Mouse (Mus musculus): ENCODE measurements around the gene Stard5. TPM values are rescaled to one million over a fixed set of nuclear protein-coding genes. Genes with fewer than 3 reads are reported as not detected.

The Stard5 gene
- total RNA-seq, 2 experiments from 2014 or later: 4.7 to 5.3 TPM

DNA sequence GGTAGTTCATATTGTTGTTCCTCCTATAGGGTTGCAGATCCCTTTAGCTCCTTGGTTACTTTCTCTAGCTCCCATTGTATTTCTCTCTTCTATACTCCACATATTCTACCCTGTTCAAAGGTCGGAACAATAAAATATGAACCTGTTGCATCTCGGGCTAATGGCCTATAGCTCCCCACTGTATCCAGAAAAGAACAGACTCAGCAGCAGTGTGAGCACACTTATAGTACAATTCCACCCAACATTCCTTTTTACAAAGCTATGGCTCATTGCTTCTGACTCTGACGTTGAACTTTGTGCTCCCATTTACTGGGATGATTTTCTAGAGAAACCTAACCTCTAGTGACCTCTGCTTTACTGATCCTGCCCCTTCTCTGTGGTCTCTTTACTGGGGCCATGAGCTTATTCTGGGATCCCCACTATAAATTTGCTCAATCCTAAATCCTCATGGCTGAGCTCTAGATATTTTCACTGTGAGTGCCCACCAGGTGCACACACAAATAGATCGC lies 34.4 kb downstream of the Stard5 start:
- DNase-seq: no peak

DNA sequence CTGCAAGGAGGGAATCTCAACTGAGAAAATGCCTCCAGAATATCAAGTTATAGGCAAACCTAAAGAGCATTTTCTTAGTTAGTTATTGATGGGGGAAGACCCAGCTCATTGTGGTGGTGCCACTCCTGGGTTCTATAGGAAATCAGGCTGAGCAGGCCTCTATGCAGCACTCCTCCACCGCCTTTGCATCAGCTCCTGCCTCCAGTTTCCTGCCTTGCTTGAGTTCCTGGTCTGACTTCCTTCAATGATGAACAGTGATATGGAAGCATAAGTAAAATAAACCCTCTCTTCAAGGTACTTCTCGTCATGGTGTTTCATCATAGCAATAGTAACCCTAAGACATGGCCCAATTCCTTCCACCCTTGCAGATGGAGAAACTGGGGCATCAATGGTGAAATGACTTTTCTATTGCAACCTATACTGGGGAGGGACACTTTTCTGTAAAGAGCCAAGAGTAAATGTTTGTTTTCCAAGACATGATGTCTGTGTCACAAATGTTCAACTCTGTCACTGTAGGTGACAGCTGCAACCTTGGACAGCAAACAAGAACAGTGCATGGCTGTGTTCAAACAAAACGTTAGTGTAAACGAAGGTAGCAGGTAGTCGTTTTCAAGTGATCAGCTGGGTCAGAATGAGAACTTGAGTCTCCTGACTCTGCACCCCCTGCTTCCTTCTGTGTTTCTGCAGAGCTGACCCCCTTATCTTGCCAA lies 36.3 kb downstream of the Stard5 start:
- DNase-seq: no peak

DNA sequence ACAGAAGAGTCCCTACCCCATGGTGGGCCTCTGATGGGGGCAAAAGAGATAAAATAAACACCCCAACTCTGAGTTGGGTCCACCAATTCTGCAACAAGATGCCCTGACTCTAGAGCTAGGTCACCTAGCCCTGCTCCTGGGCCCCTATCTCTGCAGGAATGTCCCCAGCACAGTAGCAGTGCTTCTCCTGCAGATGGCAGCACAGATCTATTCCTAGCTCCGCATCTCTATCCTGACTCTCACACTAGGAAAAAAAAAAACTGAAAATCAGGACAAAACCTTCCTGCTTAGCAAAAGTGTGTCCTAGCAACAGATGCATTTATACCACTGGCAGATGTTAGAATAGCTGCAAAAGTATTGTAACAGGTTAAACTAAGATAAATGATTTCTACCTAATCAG lies 37.0 kb downstream of the Stard5 start:
- no peak for DNase-seq

DNA sequence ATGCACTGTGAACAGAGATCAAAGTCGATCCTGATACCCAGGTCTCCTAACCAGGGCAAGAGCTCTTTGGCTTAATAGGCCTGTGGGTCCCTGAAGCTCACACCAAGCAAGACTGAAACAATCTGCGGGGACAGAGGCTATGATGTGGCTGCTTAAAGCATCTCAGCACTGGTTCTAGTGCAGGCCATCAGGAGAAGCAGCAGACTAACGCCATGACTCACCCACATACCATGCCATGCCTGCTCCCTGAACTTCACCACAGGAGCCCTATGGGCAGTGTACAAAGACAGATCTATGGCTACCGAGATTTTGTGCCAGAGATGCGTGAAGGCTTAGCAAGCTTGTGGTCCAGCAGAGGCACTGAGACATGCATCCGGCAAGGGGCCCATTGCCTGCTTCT lies 39.8 kb downstream of the Stard5 start:
- no peak for DNase-seq

DNA sequence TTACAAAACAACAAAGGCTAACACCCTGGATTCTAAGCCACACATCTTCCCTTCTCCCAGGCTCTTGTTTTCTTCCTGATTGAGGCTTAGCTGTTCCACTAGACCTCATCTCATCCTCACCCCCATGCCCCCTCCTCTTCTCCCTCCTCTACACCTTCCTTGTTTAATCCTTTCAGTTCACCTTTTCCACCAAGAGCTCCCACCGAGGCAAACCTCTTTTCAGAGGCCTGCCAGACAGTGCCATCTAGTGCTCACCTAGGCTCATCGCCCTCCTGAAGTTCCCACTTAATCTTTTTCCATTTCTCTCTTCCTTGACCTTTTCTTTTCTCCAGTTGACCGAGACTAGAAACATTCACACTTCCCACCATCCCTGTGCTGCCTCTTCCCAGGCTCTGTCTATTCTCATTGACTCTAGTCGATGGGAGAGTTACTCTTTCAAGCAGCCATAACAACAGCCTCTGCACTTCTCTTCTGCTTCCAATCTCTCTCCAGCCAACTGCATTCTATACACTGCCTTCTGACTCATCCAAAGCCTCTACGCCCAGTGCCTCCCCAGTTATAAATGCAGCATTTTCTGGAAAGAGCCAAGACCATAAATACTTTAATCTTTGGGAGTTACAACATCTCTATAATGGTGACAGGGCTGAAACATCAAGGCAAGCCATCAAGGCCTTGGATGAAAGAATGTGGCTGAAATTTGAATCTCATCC lies 43.9 kb downstream of the Stard5 start:
- DNase-seq: no peak

DNA sequence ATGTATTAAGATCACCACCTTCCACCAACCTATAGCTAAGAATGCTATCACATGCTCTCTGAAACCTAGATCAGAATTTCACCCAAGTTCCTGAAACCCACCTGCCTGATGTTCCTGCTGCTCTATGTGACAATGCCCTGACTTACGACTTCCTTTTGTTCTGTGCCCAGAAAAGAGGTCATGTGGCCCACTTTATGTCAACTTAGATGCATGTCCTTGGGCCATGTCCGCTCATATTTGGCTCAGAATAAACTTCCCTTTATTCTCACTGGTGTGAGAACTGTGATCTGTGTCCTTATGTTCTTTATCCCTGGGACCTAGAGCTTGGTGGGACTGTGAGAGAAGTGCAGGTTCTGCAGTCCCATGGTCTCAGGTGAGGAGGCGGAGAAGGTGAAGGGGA lies 45.5 kb downstream of the Stard5 start:
- DNase-seq: no peak

DNA sequence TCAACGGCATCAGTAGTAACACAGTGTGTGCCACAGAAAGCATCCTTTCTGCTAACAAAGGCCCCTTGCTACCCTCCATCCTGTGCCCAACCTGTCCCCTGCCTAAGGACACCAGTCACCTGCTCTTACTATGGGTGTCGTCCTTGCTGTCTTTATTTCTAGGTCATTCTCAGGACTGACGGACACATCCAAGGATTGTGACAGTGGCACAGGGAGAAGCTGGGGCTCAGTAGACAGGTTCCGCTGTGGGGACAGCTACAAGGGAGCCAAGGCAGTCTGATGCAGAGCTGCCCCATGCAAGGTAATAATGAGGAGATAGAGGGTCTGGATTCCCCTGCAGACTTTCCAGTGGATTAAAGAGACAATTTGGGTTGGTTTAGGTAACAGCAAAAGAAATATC lies 46.7 kb downstream of the Stard5 start:
- no peak for DNase-seq

DNA sequence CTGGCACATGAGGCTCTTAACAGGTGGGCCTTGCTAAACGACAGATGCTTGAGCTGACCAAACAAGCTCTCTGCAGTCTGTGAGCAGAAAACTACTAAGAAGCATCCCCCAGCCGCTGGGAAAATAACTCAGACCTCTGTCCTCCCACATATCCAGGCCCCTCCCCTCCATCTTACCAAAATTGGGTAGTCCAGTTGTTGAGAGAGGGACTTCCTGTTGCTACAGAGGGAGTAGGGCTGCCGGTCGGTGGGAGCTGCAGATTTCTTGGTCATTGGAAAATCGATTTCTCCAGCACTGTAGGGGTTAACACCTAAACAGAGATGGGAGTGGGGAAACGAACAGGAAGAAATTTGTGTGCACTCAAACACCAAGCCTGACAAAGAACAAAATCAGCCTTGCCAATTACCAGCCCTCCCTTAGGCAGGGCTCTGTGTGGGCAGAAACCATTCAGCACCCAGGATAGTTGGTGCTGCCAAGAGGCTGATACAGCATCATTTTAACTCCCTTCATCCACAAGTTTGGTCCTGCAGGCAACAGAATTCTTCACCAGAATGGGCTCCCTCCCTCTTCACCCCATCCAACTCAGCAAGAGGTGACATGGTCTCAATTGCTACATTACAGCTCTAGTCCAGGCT lies 51.0 kb downstream of the Stard5 start:
- DNase-seq: no peak

DNA sequence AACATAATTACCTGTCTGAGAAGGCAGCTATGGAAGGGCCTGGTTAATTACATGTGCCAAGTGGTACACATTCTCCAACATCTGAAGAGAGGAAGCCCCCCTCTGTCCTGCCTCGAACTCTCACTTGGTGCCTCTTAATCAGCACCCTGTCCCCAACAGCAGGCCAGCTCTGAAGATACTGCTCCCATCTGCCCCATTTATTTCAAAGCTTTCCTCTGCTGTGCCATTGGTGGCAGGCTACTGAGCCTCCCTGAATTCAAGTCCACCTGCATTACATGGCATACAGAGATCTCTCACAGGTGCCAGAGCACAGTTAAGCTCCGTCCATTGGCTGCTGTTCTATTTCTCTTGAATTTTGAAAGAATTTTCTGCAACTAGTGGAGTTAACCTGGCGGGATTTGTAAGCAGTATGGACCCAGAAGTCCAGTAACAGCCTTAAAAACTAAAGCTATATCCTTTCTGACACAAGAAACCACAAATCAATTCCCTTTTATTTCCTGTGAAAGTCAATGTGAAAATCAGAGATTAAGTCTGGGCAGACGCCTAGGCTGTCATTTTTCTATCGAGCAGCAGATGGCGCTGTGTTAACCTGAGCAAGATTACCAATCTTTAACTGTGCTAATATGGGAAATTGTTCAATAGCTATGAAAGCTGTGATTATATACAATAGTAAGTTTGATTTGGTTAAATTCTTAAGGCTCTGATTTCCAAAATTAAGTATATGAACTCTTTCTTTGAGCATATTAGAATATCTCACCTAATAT lies 63.9 kb downstream of the Stard5 start:
- no peak for DNase-seq

DNA sequence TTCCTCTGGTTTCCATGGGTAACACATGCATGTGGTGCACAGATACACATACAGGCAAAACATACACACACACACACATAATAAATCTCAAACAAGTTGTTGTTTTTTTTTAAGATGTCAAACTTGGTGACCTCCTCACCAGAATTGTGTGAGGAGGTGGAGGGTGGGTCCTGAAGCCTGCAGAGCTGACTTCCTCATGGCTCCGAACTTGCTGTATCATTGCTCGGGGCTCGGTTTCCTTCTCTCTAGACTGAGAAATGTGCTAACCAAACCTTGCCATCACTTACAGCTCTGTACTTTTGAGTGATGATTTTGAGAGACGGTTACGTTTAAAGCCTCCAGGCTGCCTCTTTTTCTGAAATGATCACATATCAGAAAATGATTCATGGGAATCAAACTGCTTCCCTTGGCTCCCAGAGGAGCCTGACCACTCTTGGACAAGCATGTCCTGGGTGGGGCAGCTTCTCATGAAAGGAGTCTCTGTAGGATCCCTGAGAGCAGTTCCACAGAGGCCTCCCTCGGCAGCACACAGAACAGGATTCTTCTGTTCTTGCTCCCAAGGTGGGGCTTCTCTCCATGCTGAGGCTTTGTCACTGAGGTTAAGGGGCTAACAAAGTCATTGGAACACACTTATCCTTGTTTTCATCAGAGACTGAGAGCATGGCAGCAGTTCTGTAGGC lies 67.4 kb downstream of the Stard5 start:
- DNase-seq: no peak

Other genes starting within 250 kb of the Stard5 start
- under 1 TPM; 0.05 to 0.08 TPM for gene Tmc3, start 47.0 kb upstream of the Stard5 start, total RNA-seq (2021)
- gene Il16, start 113.8 kb downstream of the Stard5 start, total RNA-seq (2021): 1 to 10 TPM; 2.4 to 2.5 TPM
- gene Cfap161, start 162.9 kb downstream of the Stard5 start, total RNA-seq (2021): not detected